Mouse (Mus musculus) stomach, postnatal 0 days (tissue): ENCODE results near the gene Olfr1126. TPM values are rescaled to one million over a fixed set of nuclear protein-coding genes. Genes with fewer than 3 reads are reported as not detected.
"Not testable (repeated sequence)": the region's sequence is repeated elsewhere in the genome, so short reads cannot be mapped to it uniquely, and the experiment has no call there.

Source experiments
- ATAC-seq: fragments of 200-750 bp; cut with Nextera tagmentation; 2 replicates; pipeline ENCODE4 v1.8.0; 2017; ENCODE audit not compliant: low FRiP score, low TSS enrichment
- DNase-seq: peaks from one replicate; pipeline ENCODE4 v3.0.0-alpha.2; 2016; ENCODE audit warnings: low spot score
- H3K27ac ChIP-seq: fragments of 300-500 bp; sonication (generic); replicated peaks from 2 replicates; pipeline ENCODE4 v1.5.1; 2014; ENCODE audit warnings: mild to moderate bottlenecking, control low read depth
- H3K27me3 ChIP-seq: fragments of 300-500 bp; sonication (generic); 2 replicates; pipeline ENCODE4 v1.6.1; 2014; ENCODE audit warnings: low read length; ENCODE audit not compliant: control insufficient read depth, insufficient read depth
- H3K36me3 ChIP-seq: fragments of 300-500 bp; sonication (generic); 2 replicates; pipeline ENCODE4 v1.6.1; 2014; ENCODE audit warnings: low read length, mixed read lengths; ENCODE audit not compliant: control insufficient read depth, insufficient read depth
- H3K4me1 ChIP-seq: fragments of 300-500 bp; sonication (generic); replicated peaks from 2 replicates; pipeline ENCODE4 v1.6.1; 2014; ENCODE audit warnings: antibody characterized with exemption; ENCODE audit not compliant: control insufficient read depth, insufficient read depth
- H3K4me2 ChIP-seq: fragments of 300-500 bp; sonication (generic); replicated peaks from 2 replicates; pipeline ENCODE4 v1.6.1; 2014; ENCODE audit warnings: low read depth, mild to moderate bottlenecking, control low read depth, moderate library complexity
- H3K4me3 ChIP-seq: fragments of 300-500 bp; sonication (generic); 2 replicates; pipeline ENCODE4 v1.5.1; 2014; ENCODE audit warnings: low read depth, low read length, control low read depth
- H3K9ac ChIP-seq: fragments of 300-500 bp; sonication (generic); 2 replicates; pipeline ENCODE4 v1.6.1; 2014; ENCODE audit warnings: mild to moderate bottlenecking, low read length, control low read depth, mixed read lengths
- H3K9me3 ChIP-seq: fragments of 300-500 bp; sonication (generic); 2 replicates; pipeline ENCODE4 v1.6.1; 2016; ENCODE audit warnings: low read length; ENCODE audit not compliant: control insufficient read depth
- CTCF ChIP-seq: IDR thresholded peaks from 2 replicates; pipeline ENCODE4 v1.5.1; 2016; ENCODE audit warnings: antibody characterized with exemption, low read depth, mild to moderate bottlenecking, moderate library complexity
- EP300 ChIP-seq: optimal IDR thresholded peaks from 2 replicates; pipeline ENCODE3; 2016; ENCODE audit warnings: antibody characterized with exemption
- WGBS: fragments of 180-500 bp; shearing (Covaris S2); extraction: QIAGEN DNeasy Blood & Tissue Kit; methylation state at CpG from one replicate; pipeline ENCODE4 v1.1.7; 2014; 5-methylcytosine and 5-hydroxymethylcytosine counted together
- polyA plus RNA-seq: library from polyadenylated mRNA; unstranded; fragments of >200 nt; fragmentation: Nextera tagmentation; extraction: Ambion mirVana; gene quantifications from 2 replicates; pipeline ENCODE4 v1.2.1, GENCODE M21; 2015

The Olfr1126 gene
- polyA plus RNA-seq, 1 experiment from 2014 or later = not detected

- no peak for TF ChIP-seq EP300
- TF ChIP-seq CTCF = no peak
- H3K9me3 ChIP-seq = no peaks in the 10 kb centered on the region
- H3K4me3 ChIP-seq = no peak overlapping the region
- H3K27ac ChIP-seq = no peak overlapping the region
- WGBS = 74% methylated on average over 4 of the region's 4 CpGs
- no peak overlapping the region for H3K9ac ChIP-seq
- no peaks in the 10 kb centered on the region for H3K4me1 ChIP-seq
- no peak for ATAC-seq
- no peak for DNase-seq
- H3K36me3 ChIP-seq = no peaks in the 10 kb centered on the region
- no peaks in the 10 kb centered on the region for H3K27me3 ChIP-seq
- H3K4me2 ChIP-seq = no peak overlapping the region
Observed at GRCm38 (mm10) chr2:87481158-87481557, 27.4 kb downstream of the Olfr1126 start.

DNA sequence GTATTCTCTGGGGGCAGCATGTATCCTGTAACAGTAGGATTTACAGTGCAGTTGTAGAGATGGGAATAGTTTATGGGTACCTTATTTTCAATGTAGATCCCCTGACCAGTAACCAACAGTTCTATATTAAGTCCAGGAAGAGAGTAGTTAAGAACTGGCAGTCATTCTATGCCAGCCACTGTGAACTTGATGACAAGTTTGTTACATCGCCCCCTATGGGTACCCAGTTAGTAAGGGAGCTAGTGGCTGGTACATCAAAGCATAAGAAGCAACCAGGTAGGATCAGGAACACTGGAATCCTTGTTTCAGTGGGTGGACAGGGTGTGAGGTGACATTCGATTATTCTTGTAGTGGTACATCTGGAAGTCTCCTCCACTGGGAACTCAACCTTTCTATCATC, 28.5 kb downstream of the Olfr1126 start:
- WGBS = 78% methylated on average over 2 of the region's 2 CpGs
- H3K4me2 ChIP-seq = no peak overlapping the region
- H3K27ac ChIP-seq = no peak overlapping the region
- H3K4me3 ChIP-seq = no peak overlapping the region
- DNase-seq = no peak
- ATAC-seq = no peak
- TF ChIP-seq CTCF = no peak
- no peak for TF ChIP-seq EP300
- H3K27me3 ChIP-seq = no peaks in the 10 kb centered on the region
- H3K4me1 ChIP-seq = no peaks in the 10 kb centered on the region
- no peaks in the 10 kb centered on the region for H3K36me3 ChIP-seq
- H3K9ac ChIP-seq = no peak overlapping the region
- H3K9me3 ChIP-seq = no peaks in the 10 kb centered on the region

DNA sequence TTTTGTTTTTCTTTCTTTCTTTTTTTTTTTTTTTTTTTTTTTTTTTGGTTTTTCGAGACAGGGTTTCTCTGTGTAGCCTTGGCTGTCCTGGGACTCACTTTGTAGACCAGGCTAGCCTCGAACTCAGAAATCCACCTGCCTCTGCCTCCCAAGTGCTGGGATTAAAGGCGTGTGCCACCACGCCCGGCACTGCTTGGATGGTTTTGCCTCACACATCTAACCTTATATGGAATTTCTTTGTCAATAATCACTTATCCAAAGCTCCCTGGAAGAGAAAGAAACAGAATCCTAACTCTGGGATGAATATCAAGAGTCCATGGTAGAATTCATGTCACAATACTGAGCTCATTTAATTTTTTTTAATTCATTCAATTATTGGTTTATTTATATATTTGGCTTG, 43.2 kb downstream of the Olfr1126 start, which contains the start of gene Pramel7:
Gene Pramel7 (minus strand): TSS at position 101 of the 400 bp plus-strand sequence.
- H3K9ac ChIP-seq, H3K27ac ChIP-seq, ATAC-seq, H3K4me2 ChIP-seq, H3K4me1 ChIP-seq, H3K36me3 ChIP-seq, H3K27me3 ChIP-seq, DNase-seq, H3K9me3 ChIP-seq, H3K4me3 ChIP-seq: not testable (repeated sequence)
- 87% methylated on average over 3 of the region's 5 CpGs for WGBS

DNA sequence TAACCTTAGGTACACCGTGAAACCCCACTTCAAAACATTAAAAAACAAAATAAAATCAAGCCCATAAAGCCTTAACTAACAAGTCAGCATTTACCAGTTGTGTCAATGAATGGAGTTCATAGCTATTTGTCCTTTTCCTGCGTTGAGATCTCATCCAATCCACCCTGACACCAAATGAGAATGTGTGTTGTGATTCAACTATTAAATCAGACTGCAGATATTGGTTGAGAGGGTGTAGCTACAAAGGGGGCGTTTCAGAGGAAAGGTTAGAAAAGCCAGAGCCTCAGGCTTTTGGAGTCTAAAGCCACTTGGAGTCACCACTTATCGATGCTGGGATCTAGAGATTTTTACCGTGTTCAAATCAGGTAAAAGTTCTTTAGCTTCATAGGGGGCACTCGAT, 52.5 kb downstream of the Olfr1126 start, which contains the start of gene Pramel6:
Gene Pramel6 (plus strand): TSS at position 301 of the 400 bp plus-strand sequence.
- no peaks in the 10 kb centered on the region for H3K36me3 ChIP-seq
- H3K27me3 ChIP-seq = no peaks in the 10 kb centered on the region
- no peaks in the 10 kb centered on the region for H3K4me1 ChIP-seq
- no peak within 1 kb of the TSS for H3K4me3 ChIP-seq
- no peak within 1 kb of the TSS for H3K4me2 ChIP-seq
- no peak within 1 kb of the TSS for H3K9ac ChIP-seq
- H3K27ac ChIP-seq = no peak within 1 kb of the TSS
- no peak for ATAC-seq
- WGBS = 77% methylated on average over 6 of the region's 6 CpGs
- H3K9me3 ChIP-seq = no peaks in the 10 kb centered on the region
- TF ChIP-seq CTCF = no peak
- TF ChIP-seq EP300 = no peak
- no peak for DNase-seq

Other genes with a start within 250 kb of the Olfr1126 start
- not detected in 2 replicates for gene Olfr1113, start 245.0 kb upstream of the Olfr1126 start, polyA plus RNA-seq
- not detected in 2 replicates for gene Olfr1115, start 205.9 kb upstream of the Olfr1126 start, polyA plus RNA-seq
- 0.01 TPM in 1 of 2 replicates, not detected in the other for gene Olfr1116, start 186.4 kb upstream of the Olfr1126 start, polyA plus RNA-seq
- gene Olfr1118, start 146.4 kb upstream of the Olfr1126 start, polyA plus RNA-seq = not detected in 2 replicates
- gene Olfr1120, start 99.1 kb upstream of the Olfr1126 start, polyA plus RNA-seq = not detected in 2 replicates
- gene Olfr1121, start 84.1 kb upstream of the Olfr1126 start, polyA plus RNA-seq = not detected in 2 replicates
- gene Olfr1122, start 68.1 kb upstream of the Olfr1126 start, polyA plus RNA-seq = not detected in 2 replicates
- not detected in 2 replicates for gene Olfr1123, start 37.3 kb upstream of the Olfr1126 start, polyA plus RNA-seq
- gene Olfr1124, start 23.7 kb upstream of the Olfr1126 start, polyA plus RNA-seq = 0.05 TPM in 1 of 2 replicates, not detected in the other
- not detected in 2 replicates for gene Pramel7, start 43.1 kb downstream of the Olfr1126 start, polyA plus RNA-seq
- not detected in 2 replicates for gene Pramel6, start 52.6 kb downstream of the Olfr1126 start, polyA plus RNA-seq
- gene Olfr153, start 77.8 kb downstream of the Olfr1126 start, polyA plus RNA-seq = not detected in 2 replicates
- not detected in 2 replicates for gene Olfr1128, start 91.6 kb downstream of the Olfr1126 start, polyA plus RNA-seq
- gene Olfr1129, start 119.9 kb downstream of the Olfr1126 start, polyA plus RNA-seq = not detected in 2 replicates
- not detected in 2 replicates for gene Olfr1130, start 152.2 kb downstream of the Olfr1126 start, polyA plus RNA-seq
- not detected in 2 replicates for gene Olfr1131, start 173.1 kb downstream of the Olfr1126 start, polyA plus RNA-seq
- not detected in 2 replicates for gene Olfr1132, start 183.6 kb downstream of the Olfr1126 start, polyA plus RNA-seq
- gene Olfr1133, start 193.4 kb downstream of the Olfr1126 start, polyA plus RNA-seq = not detected in 2 replicates
- gene Olfr1134, start 204.5 kb downstream of the Olfr1126 start, polyA plus RNA-seq = not detected in 2 replicates
- gene Olfr1135, start 219.7 kb downstream of the Olfr1126 start, polyA plus RNA-seq = not detected in 2 replicates
- gene Olfr1136, start 240.0 kb downstream of the Olfr1126 start, polyA plus RNA-seq = not detected in 2 replicates